14 mouse cellular contexts compared by ENCODE assay signal in the genomic region with DNA sequence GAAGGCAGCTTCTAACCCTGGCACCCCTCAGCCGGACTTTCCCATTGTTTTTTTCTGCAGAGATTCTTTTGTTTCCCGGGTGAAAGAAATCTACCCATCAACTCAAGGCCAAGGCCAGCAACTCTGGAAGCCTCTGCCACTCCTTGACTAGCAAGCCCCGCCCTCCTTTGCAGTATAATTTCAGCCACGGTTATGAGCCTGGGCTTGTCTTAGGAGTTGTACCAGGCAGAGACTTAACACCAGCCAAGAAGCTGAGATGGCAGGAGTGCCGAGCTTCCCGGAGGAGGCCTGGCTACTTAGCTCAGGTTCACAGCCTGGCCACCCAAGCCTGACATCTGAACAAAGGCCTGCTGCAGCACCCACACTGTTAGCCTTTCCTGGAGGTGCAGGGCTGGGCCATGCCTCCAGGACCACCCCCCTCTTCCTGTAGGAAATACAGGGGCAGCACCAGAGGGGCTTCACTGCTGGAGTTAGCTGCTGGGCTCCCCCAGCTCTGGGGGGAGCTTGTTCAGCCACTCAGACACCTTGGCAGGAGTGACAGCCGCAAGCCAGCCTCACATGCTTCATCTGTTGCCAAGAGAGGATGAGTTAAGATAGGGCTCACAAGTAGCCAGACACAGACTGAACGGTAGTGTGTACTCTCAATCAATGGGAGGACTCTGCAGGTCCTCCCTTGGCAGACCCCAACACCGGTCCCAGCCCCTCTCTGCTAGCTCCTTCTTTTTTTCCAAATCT. TPM values are rescaled to one million over a fixed set of nuclear protein-coding genes. Genes with fewer than 3 reads are reported as not detected.
DNase-seq lines count a peak whose midpoint lies in the region; ATAC-seq and TF ChIP-seq lines count a peak whose summit lies in the region.
"Had no signal": no experiment of that assay in that cellular context is flagged by ENCODE, and none has a peak within 500 bp of the region (broad histone marks: within the 10 kb centered on the region; RNA-seq: fewer than 3 reads in every experiment).

No protein-coding gene starts in this region.

- no peak for TF ChIP-seq CTCF in stomach, postnatal 0 days (IDR thresholded peaks at IDR 0.05; ENCODE audit: low read depth)
- TF ChIP-seq CTCF in thymus, adult 2 months (IDR thresholded peaks at IDR 0.05; ENCODE audit: borderline replicate concordance, control insufficient read depth, extremely low read depth, insufficient read depth, low read length, poor library complexity): no peak

- no peak overlapping the region for H3K4me3 ChIP-seq in hindbrain, embryonic 16.5 days (ENCODE audit: low read length)
- no peak overlapping the region for H3K4me3 ChIP-seq in stomach, postnatal 0 days (ENCODE audit: low read depth, low read length)
- no peak overlapping the region for H3K4me3 ChIP-seq in thymus, adult 2 months (ENCODE audit: control insufficient read depth, insufficient read depth, low read length)
- H3K4me3 ChIP-seq: heart, embryonic 13.5 days had no signal

- peak overlapping the region; percentile 59 for H3K27ac ChIP-seq in hindbrain, embryonic 16.5 days (ENCODE audit: low read depth, low read length)
- H3K27ac ChIP-seq in stomach, postnatal 0 days (replicated peaks): 0 out of 2 replicates have a peak overlapping the region, but pooled peaks have one; percentile 53
- H3K27ac ChIP-seq in thymus, adult 2 months (ENCODE audit: control insufficient read depth, insufficient read depth, low read length): no peak overlapping the region
- H3K27ac ChIP-seq: heart, embryonic 13.5 days had no signal

- no peak for TF ChIP-seq EP300 in stomach, postnatal 0 days (optimal IDR thresholded peaks at IDR 0.05)

- H3K9ac ChIP-seq in hindbrain, embryonic 16.5 days (ENCODE audit: low read depth, low read length): peak overlapping the region; percentile 28; the same call in 1 of the 2 replicates
- H3K9ac ChIP-seq in stomach, postnatal 0 days (ENCODE audit: low read length): no peak overlapping the region; the same call in 1 of the 2 replicates
- H3K9ac ChIP-seq: heart, embryonic 13.5 days; liver, postnatal 0 days had no signal

- no peaks in the 10 kb centered on the region for H3K36me3 ChIP-seq in hindbrain, embryonic 16.5 days (ENCODE audit: control insufficient read depth, insufficient read depth, low read length)
- no peaks in the 10 kb centered on the region for H3K36me3 ChIP-seq in stomach, postnatal 0 days (ENCODE audit: control insufficient read depth, insufficient read depth, low read length)
- no peaks in the 10 kb centered on the region for H3K36me3 ChIP-seq in thymus, adult 2 months (ENCODE audit: control insufficient read depth, insufficient read depth, low read length)
- H3K36me3 ChIP-seq: heart, embryonic 13.5 days had no signal

- H3K9me3 ChIP-seq in hindbrain, embryonic 16.5 days (ENCODE audit: control insufficient read depth, low read length): no peaks in the 10 kb centered on the region
- no peaks in the 10 kb centered on the region for H3K9me3 ChIP-seq in stomach, postnatal 0 days (ENCODE audit: control insufficient read depth, low read length)
- H3K9me3 ChIP-seq: heart, embryonic 13.5 days had no signal

- peak; percentile 51 for DNase-seq in cerebellum, adult 9-11 months
- DNase-seq in cerebellum, postnatal 25 days: no peak
- peak; percentile 64 for DNase-seq in ovary, adult 18-20 months (ENCODE audit: low spot score)
- no peak for DNase-seq in ovary, postnatal 10 days (ENCODE audit: low spot score)
- no peak for DNase-seq in stomach, postnatal 0 days (ENCODE audit: low spot score)
- no peak for DNase-seq in thymus, adult 2 months
- DNase-seq in testis, postnatal 14 days (ENCODE audit: low spot score): no peak
- DNase-seq: kidney, postnatal 14 days; liver, postnatal 0 days; thymus, postnatal 4 days had no signal

- H3K4me2 ChIP-seq in hindbrain, embryonic 16.5 days (ENCODE audit: low read length): no peak overlapping the region
- H3K4me2 ChIP-seq in stomach, postnatal 0 days (replicated peaks; ENCODE audit: low read depth): no peak overlapping the region
- H3K4me2 ChIP-seq: heart, embryonic 13.5 days had no signal

- H3K27me3 ChIP-seq in hindbrain, embryonic 16.5 days (replicated peaks; ENCODE audit: control insufficient read depth, insufficient read depth, low read length): no peaks in the 10 kb centered on the region
- H3K27me3 ChIP-seq in stomach, postnatal 0 days (ENCODE audit: control insufficient read depth, insufficient read depth, low read length): no peaks in the 10 kb centered on the region
- H3K27me3 ChIP-seq in thymus, adult 2 months (ENCODE audit: control insufficient read depth, insufficient read depth, low read length): no peaks in the 10 kb centered on the region; the same call in 1 of the 2 replicates

- ATAC-seq in hindbrain, embryonic 16.5 days: no peak
- no peak for ATAC-seq in stomach, postnatal 0 days (ENCODE audit: low FRiP score, low TSS enrichment)
- ATAC-seq: liver, postnatal 0 days had no signal

- WGBS in hindbrain, embryonic 16.5 days: 50% methylated on average over 9 of the region's 9 CpGs
- 57% methylated on average over 9 of the region's 9 CpGs for WGBS in stomach, postnatal 0 days
- WGBS in thymus, adult 2 months: 76% methylated on average over 9 of the region's 9 CpGs

- peaks cover 36% of the 10 kb centered on the region for H3K4me1 ChIP-seq in hindbrain, embryonic 16.5 days (ENCODE audit: control insufficient read depth, insufficient read depth, low read depth, low read length)
- H3K4me1 ChIP-seq in stomach, postnatal 0 days (replicated peaks; ENCODE audit: control insufficient read depth, insufficient read depth): no peaks in the 10 kb centered on the region
- H3K4me1 ChIP-seq in thymus, adult 2 months (replicated peaks; ENCODE audit: control insufficient read depth, insufficient read depth, low read length): no peaks in the 10 kb centered on the region

- TF ChIP-seq POLR2A in thymus, adult 2 months (IDR thresholded peaks at IDR 0.05; ENCODE audit: control insufficient read depth, extremely low read depth, insufficient read depth, low read length, poor library complexity): no peak

RNA-seq across cellular contexts. Expression of a gene that starts 41.6 kb away (rescaled TPM):
- not detected in 2 replicates for polyA plus RNA-seq in hindbrain, embryonic 16.5 days (2015; fragmentation: Nextera tagmentation; extraction: Ambion mirVana)
- not detected in 2 replicates for polyA plus RNA-seq in stomach, postnatal 0 days (2015; fragmentation: Nextera tagmentation; extraction: Ambion mirVana)
- not detected in 2 replicates for polyA plus RNA-seq in thymus, adult 2 months (2012; rRNA removed)
- polyA plus RNA-seq: cerebellum, adult 2 months; embryonic facial prominence, embryonic 14.5 days; heart, embryonic 13.5 days; liver, postnatal 0 days had no signal

Comparison
In these comparisons a context has a peak if more than half of its experiments do, and no peak if none do; other contexts are left out.
1. DNase-seq: peak in cerebellum, adult 9-11 months (single experiment) and ovary, adult 18-20 months (single experiment); none in cerebellum, postnatal 25 days (0 of 2), ovary, postnatal 10 days (single experiment), stomach, postnatal 0 days (single experiment), thymus, adult 2 months (single experiment) and testis, postnatal 14 days (single experiment).